In genomic region chrX:129546016-129546415, GRCm38 (mm10) we compare ENCODE assay signal across 28 mouse cellular contexts.
"Had no signal": no experiment of that assay in that cellular context is flagged by ENCODE, and none has a peak within 500 bp of the region (broad histone marks: within the 10 kb centered on the region; RNA-seq: fewer than 3 reads in every experiment).

No protein-coding gene starts in this region.

- H3K27ac ChIP-seq: heart, adult 2 months; heart, embryonic 13.5 days; heart, embryonic 15.5 days; hindbrain, embryonic 13.5 days; hindbrain, embryonic 15.5 days; hindbrain, postnatal 0 days; kidney, embryonic 15.5 days; limb, embryonic 10.5 days; limb, embryonic 12.5 days; liver, embryonic 12.5 days; liver, embryonic 14.5 days had no signal

- H3K9me3 ChIP-seq: heart, embryonic 13.5 days; heart, embryonic 15.5 days; hindbrain, embryonic 13.5 days; hindbrain, embryonic 15.5 days; kidney, embryonic 15.5 days; limb, embryonic 10.5 days; limb, embryonic 12.5 days; liver, embryonic 12.5 days had no signal

- H3K27me3 ChIP-seq: heart, embryonic 13.5 days; heart, embryonic 15.5 days; hindbrain, embryonic 13.5 days; hindbrain, embryonic 15.5 days; kidney, embryonic 15.5 days; limb, embryonic 12.5 days; liver, embryonic 12.5 days had no signal

- H3K4me2 ChIP-seq: heart, embryonic 11.5 days; heart, embryonic 13.5 days; heart, embryonic 15.5 days; hindbrain, embryonic 13.5 days; hindbrain, embryonic 15.5 days; kidney, embryonic 15.5 days; limb, embryonic 12.5 days; liver, embryonic 12.5 days had no signal

- H3K9ac ChIP-seq: heart, embryonic 13.5 days; heart, embryonic 15.5 days; hindbrain, embryonic 13.5 days; hindbrain, embryonic 15.5 days; kidney, embryonic 15.5 days; limb, embryonic 12.5 days; liver, embryonic 12.5 days; liver, embryonic 14.5 days had no signal

- DNase-seq: gastrocnemius, postnatal 14 days; gastrocnemius, postnatal 36 days; heart, adult 11 months; heart, adult 2 months; heart, postnatal 14 days; heart, postnatal 36 days; kidney, adult 11 months; kidney, adult 2 months; kidney, adult 9 months; kidney, postnatal 10 days; kidney, postnatal 25 days; kidney, postnatal 4 days; layer of hippocampus, adult 9-11 months; layer of hippocampus, postnatal 36 days; liver; lung, adult 18-20 months had no signal

- H3K4me1 ChIP-seq: heart, embryonic 13.5 days; heart, embryonic 15.5 days; hindbrain, embryonic 13.5 days; hindbrain, embryonic 15.5 days; kidney, embryonic 15.5 days; limb, embryonic 10.5 days; limb, embryonic 12.5 days; liver, embryonic 12.5 days had no signal

- ATAC-seq: hindbrain, postnatal 0 days; intestine, embryonic 16.5 days; liver, embryonic 12.5 days had no signal

- H3K4me3 ChIP-seq: heart, adult 2 months; heart, embryonic 13.5 days; heart, embryonic 15.5 days; hindbrain, embryonic 13.5 days; hindbrain, embryonic 15.5 days; kidney, embryonic 15.5 days; limb, embryonic 10.5 days; limb, embryonic 12.5 days; liver, embryonic 12.5 days had no signal

- H3K36me3 ChIP-seq: heart, embryonic 13.5 days; heart, embryonic 15.5 days; hindbrain, embryonic 13.5 days; hindbrain, embryonic 15.5 days; kidney, embryonic 15.5 days; limb, embryonic 10.5 days; limb, embryonic 12.5 days; liver, embryonic 12.5 days had no signal
